Mouse (Mus musculus): ENCODE data around the gene Gm44965. TPM values are rescaled to one million over a fixed set of nuclear protein-coding genes. Genes with fewer than 3 reads are reported as not detected.
A peak's percentile ranks its signal among the peaks of the same experiment; 100 is the strongest.

Gene Gm44965
- polyA plus RNA-seq, 1 experiment from 2014 or later = not detected

DNA sequence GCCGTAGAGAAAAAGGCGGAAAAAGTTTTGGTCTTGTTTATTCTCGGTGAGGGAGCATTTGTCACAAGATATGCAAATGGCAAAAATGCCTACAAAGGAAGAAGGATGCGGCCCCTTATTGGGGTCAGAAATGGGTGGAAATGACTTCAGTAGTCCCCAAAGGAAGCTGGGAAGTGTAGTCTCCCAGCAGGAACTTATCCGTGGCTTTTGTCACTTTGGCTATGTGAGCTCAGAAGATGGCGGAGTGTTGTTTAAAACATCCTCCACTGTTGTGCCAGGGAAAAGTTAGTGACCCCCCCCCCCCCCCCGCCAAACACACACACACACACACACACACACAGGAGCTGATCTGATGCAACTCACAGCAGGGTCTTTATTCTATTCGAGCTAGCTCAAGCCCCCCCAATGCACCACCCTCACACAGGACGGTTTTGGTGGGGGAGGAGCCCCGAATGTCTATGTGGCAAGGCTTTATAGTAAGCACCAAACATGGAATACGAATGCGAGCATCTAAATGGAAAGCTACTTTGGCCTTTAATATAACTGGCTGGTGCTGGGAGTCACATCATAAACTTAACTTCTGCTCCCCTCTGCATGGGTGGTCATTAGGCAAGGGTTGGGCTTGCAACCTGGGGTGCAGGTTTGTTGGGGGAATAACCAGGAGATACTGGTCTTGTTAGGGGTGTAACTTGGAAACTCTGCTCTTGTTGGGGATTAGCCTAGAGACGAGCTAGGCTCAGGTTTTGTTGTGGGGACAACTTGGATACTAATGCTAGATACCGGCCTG lies 38.4 kb upstream of the Gm44965 start:
- Histone ChIP-seq H3K27ac (ENCODE audit: low read length) (peak overlapping the region; percentile 89), H3K4me3 (ENCODE audit: low read depth, low read length) (peak overlapping the region; percentile 58), H3K4me2 (ENCODE audit: low read depth, low read length) (peak overlapping the region; percentile 51), H3K36me3 (ENCODE audit: control insufficient read depth, insufficient read depth) (no peaks in the 10 kb centered on the region), H3K27me3 (ENCODE audit: control insufficient read depth, insufficient read depth, low read depth, low read length) (no peaks in the 10 kb centered on the region), H3K9me3 (replicated peaks; ENCODE audit: control insufficient read depth, low read length) (no peaks in the 10 kb centered on the region), H3K4me1 (ENCODE audit: control insufficient read depth, low read depth, low read length) (no peaks in the 10 kb centered on the region), H3K9ac (ENCODE audit: low read depth, low read length) (peak overlapping the region; percentile 3)
- ATAC-seq (ENCODE audit: low read depth) = peak; percentile 62; the same call in 1 of the 2 replicates
- WGBS (ENCODE audit: insufficient replicate concordance) = 23% methylated on average over 13 of the region's 14 CpGs

GRCm38 (mm10) chr6:48555956-48556355 lies 37.8 kb upstream of the Gm44965 start:
- Histone ChIP-seq H3K36me3 (ENCODE audit: control insufficient read depth, insufficient read depth) (no peaks in the 10 kb centered on the region), H3K4me1 (ENCODE audit: control insufficient read depth, low read depth, low read length) (no peaks in the 10 kb centered on the region), H3K27me3 (ENCODE audit: control insufficient read depth, insufficient read depth, low read depth, low read length) (no peaks in the 10 kb centered on the region), H3K4me3 (ENCODE audit: low read depth, low read length) (no peak overlapping the region), H3K9me3 (replicated peaks; ENCODE audit: control insufficient read depth, low read length) (no peaks in the 10 kb centered on the region), H3K4me2 (ENCODE audit: low read depth, low read length) (no peak overlapping the region), H3K9ac (ENCODE audit: low read depth, low read length) (no peak overlapping the region), H3K27ac (ENCODE audit: low read length) (no peak overlapping the region)
- ATAC-seq (ENCODE audit: low read depth) = no peak
- WGBS (ENCODE audit: insufficient replicate concordance) = 65% methylated on average over 3 of the region's 3 CpGs

DNA sequence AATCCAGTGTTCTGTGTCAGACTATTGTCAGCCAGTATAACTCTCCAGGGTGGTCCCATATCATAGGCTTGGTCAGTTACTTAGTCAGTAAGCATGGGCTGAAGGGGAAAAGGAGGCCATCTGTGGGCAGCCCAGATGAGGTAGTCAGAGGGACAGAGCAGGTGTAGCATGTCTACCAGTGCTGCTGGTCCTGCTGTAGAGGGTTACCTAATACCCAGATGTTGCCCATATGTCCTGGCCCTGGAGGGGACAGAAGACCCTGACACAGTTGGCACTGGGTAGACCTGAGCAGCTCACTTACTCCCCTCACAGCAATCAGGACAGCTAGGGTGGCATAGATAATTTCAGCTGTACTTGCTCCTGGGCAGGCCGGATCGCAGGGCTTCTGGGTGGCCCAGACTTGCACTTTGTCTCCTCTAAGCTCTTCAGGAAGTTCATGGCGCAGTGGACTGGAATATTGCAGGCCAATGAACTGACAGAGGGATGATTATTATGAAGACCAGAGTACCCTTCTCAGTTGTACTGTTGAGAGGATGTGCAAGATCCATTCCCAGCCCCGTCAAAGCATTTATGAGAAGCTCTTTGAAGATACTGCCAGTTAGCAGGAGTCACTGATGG lies 27.9 kb upstream of the Gm44965 start:
- no peaks in the 10 kb centered on the region for H3K27me3 ChIP-seq (ENCODE audit: control insufficient read depth, insufficient read depth, low read depth, low read length)
- no peaks in the 10 kb centered on the region for H3K36me3 ChIP-seq (ENCODE audit: control insufficient read depth, insufficient read depth)
- no peak overlapping the region for H3K4me2 ChIP-seq (ENCODE audit: low read depth, low read length)
- ATAC-seq (ENCODE audit: low read depth) = no peak
- no peaks in the 10 kb centered on the region for H3K9me3 ChIP-seq (replicated peaks; ENCODE audit: control insufficient read depth, low read length)
- no peak overlapping the region for H3K4me3 ChIP-seq (ENCODE audit: low read depth, low read length)
- no peaks in the 10 kb centered on the region; the same call in 1 of the 2 replicates for H3K4me1 ChIP-seq (ENCODE audit: control insufficient read depth, low read depth, low read length)
- no peak overlapping the region for H3K9ac ChIP-seq (ENCODE audit: low read depth, low read length)
- H3K27ac ChIP-seq (ENCODE audit: low read length) = no peak overlapping the region
- 67% methylated on average over 4 of the region's 4 CpGs for WGBS (ENCODE audit: insufficient replicate concordance)

DNA sequence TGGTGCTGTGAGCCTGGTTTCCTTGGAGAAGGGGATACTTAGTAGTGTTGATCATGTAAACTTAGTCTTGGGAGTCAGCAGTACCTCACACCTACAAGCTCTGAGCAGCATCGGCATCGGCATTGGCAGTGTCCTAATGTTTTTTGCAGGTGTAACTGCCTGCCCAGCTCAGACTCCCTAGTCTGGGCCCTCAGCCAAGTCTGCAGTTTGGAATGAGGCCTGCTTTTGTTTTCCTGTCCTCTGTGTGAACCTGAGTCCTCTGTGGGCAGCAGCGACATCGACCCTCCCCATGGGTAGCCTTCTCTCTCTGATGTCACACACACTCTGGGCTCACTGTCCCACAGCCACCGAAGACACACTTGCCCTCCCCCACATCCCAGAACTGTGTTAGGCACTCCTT lies 27.4 kb upstream of the Gm44965 start:
- Histone ChIP-seq H3K27me3 (ENCODE audit: control insufficient read depth, insufficient read depth, low read depth, low read length) (no peaks in the 10 kb centered on the region), H3K36me3 (ENCODE audit: control insufficient read depth, insufficient read depth) (no peaks in the 10 kb centered on the region), H3K4me1 (ENCODE audit: control insufficient read depth, low read depth, low read length) (no peaks in the 10 kb centered on the region; the same call in 1 of the 2 replicates), H3K4me3 (ENCODE audit: low read depth, low read length) (no peak overlapping the region), H3K9ac (ENCODE audit: low read depth, low read length) (no peak overlapping the region), H3K27ac (ENCODE audit: low read length) (no peak overlapping the region), H3K4me2 (ENCODE audit: low read depth, low read length) (no peak overlapping the region), H3K9me3 (replicated peaks; ENCODE audit: control insufficient read depth, low read length) (no peaks in the 10 kb centered on the region)
- 63% methylated on average over 5 of the region's 5 CpGs for WGBS (ENCODE audit: insufficient replicate concordance)
- ATAC-seq (ENCODE audit: low read depth) = peak; percentile 72

DNA sequence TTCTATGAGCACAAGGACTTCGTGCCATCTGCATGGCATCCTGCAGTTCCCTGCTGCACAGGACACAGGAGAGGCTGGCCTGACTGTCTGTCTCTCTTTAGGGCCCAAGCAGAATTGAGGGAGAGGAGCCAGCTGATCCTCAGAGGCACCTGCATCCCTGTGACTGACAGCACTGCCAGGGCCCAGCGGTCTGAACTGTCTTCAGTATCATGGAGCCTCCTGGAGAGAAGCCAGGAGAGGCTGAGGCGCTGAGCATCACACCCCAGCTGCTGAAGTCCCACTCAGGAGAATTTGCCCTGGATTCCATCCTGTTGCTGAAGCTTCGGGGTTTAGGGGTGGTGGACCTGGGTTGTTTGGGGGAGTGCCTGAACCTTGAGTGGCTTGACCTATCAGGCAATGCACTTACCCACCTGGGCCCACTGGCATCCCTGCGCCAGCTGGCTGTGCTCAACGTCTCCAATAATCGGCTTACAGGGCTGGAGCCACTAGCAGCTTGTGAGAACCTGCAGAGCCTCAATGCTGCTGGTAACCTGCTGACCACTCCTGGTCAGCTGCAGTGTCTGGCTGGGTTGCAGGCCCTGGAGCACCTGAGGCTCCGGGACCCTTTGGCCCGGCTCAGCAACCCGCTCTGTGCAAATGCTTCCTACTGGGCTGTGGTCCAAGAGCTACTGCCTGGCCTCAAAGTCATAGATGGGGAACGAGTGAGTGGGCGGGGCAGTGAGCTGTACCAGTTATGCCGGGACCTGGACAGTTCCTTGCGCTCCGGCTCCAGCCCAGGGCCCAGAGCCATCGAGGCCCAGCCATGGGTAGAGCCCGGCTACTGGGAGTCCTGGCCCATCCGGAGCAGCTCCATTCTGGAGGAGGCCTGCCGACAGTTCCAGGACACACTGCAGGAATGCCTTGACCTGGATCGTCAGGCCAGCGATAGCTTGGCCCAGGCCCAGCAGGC lies 25.4 kb upstream of the Gm44965 start:
- peaks cover 5% of the 10 kb centered on the region for H3K4me1 ChIP-seq (ENCODE audit: control insufficient read depth, low read depth, low read length)
- H3K27me3 ChIP-seq (ENCODE audit: control insufficient read depth, insufficient read depth, low read depth, low read length) = no peaks in the 10 kb centered on the region
- no peaks in the 10 kb centered on the region for H3K9me3 ChIP-seq (replicated peaks; ENCODE audit: control insufficient read depth, low read length)
- WGBS (ENCODE audit: insufficient replicate concordance) = 75% methylated on average over 21 of the region's 21 CpGs
- no peak for ATAC-seq (ENCODE audit: low read depth)
- H3K27ac ChIP-seq (ENCODE audit: low read length) = no peak overlapping the region
- H3K4me2 ChIP-seq (ENCODE audit: low read depth, low read length) = no peak overlapping the region
- H3K9ac ChIP-seq (ENCODE audit: low read depth, low read length) = no peak overlapping the region
- H3K36me3 ChIP-seq (ENCODE audit: control insufficient read depth, insufficient read depth) = no peaks in the 10 kb centered on the region
- H3K4me3 ChIP-seq (ENCODE audit: low read depth, low read length) = no peak overlapping the region

- no peak overlapping the region for H3K27ac ChIP-seq (ENCODE audit: low read length)
These were observed 24.5 kb upstream of the Gm44965 start for GRCm38 (mm10) chr6:48569065-48569807.

GRCm38 (mm10) chr6:48572014-48572413 lies 21.7 kb upstream of the Gm44965 start:
- 71% methylated on average over 5 of the region's 5 CpGs for WGBS (ENCODE audit: insufficient replicate concordance)
- H3K4me3 ChIP-seq (ENCODE audit: low read depth, low read length) = no peak overlapping the region
- H3K9me3 ChIP-seq (replicated peaks; ENCODE audit: control insufficient read depth, low read length) = no peaks in the 10 kb centered on the region
- H3K27me3 ChIP-seq (ENCODE audit: control insufficient read depth, insufficient read depth, low read depth, low read length) = no peaks in the 10 kb centered on the region
- no peak overlapping the region for H3K9ac ChIP-seq (ENCODE audit: low read depth, low read length)
- no peak overlapping the region for H3K27ac ChIP-seq (ENCODE audit: low read length)
- peaks cover 6% of the 10 kb centered on the region for H3K4me1 ChIP-seq (ENCODE audit: control insufficient read depth, low read depth, low read length)
- H3K36me3 ChIP-seq (ENCODE audit: control insufficient read depth, insufficient read depth) = no peaks in the 10 kb centered on the region
- peak overlapping the region; percentile 15; the same call in 1 of the 2 replicates for H3K4me2 ChIP-seq (ENCODE audit: low read depth, low read length)
- no peak for ATAC-seq (ENCODE audit: low read depth)

More at GRCm38 (mm10) chr6:48569065-48569807, 24.5 kb upstream of the Gm44965 start:
- peaks cover 6% of the 10 kb centered on the region for H3K4me1 ChIP-seq (ENCODE audit: control insufficient read depth, low read depth, low read length)
- H3K9ac ChIP-seq (ENCODE audit: low read depth, low read length) = no peak overlapping the region
- no peaks in the 10 kb centered on the region for H3K36me3 ChIP-seq (ENCODE audit: control insufficient read depth, insufficient read depth)
- H3K4me2 ChIP-seq (ENCODE audit: low read depth, low read length) = no peak overlapping the region
- no peaks in the 10 kb centered on the region for H3K9me3 ChIP-seq (replicated peaks; ENCODE audit: control insufficient read depth, low read length)
- H3K4me3 ChIP-seq (ENCODE audit: low read depth, low read length) = no peak overlapping the region
- 56% methylated on average over 8 of the region's 8 CpGs for WGBS (ENCODE audit: insufficient replicate concordance)
- ATAC-seq (ENCODE audit: low read depth) = no peak
- H3K27me3 ChIP-seq (ENCODE audit: control insufficient read depth, insufficient read depth, low read depth, low read length) = no peaks in the 10 kb centered on the region

DNA sequence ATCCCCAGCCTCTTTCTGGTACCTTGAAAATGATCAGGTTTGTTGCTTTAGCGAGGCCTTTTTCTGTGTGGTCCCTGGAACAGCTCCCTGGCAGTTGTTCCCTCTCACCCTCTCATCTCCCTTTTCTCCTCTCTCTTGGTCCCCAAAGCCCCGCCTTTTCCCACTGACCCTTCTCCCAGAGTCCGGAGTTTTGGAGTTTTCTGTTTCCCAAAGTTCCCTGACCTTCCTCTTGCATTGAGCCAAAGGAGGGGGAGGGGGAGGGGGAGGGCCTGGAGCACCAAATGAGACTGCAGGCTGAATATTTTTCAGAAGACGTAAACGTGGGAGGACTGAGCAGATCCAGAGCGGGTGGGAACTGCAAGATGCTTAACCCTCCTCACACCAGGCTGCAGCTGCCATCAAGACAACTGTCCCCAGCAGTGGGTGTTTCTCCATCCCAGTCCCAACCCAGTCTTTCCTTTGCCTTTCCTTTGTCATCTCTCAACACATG lies 21.1 kb upstream of the Gm44965 start, which contains the start of gene Rarres2:
Gene Rarres2, minus strand, starts transcription at position 218 of the 490 bp plus-strand sequence.
- Histone ChIP-seq H3K4me3 (ENCODE audit: low read depth, low read length) (no peak within 1 kb of the TSS), H3K9me3 (replicated peaks; ENCODE audit: control insufficient read depth, low read length) (no peaks in the 10 kb centered on the region), H3K27ac (ENCODE audit: low read length) (peak within 1 kb of the TSS; percentile 29; the same call in 1 of the 2 replicates), H3K9ac (ENCODE audit: low read depth, low read length) (no peak within 1 kb of the TSS), H3K36me3 (ENCODE audit: control insufficient read depth, insufficient read depth) (no peaks in the 10 kb centered on the region), H3K27me3 (ENCODE audit: control insufficient read depth, insufficient read depth, low read depth, low read length) (no peaks in the 10 kb centered on the region), H3K4me2 (ENCODE audit: low read depth, low read length) (peak within 1 kb of the TSS; percentile 15; the same call in 1 of the 2 replicates), H3K4me1 (ENCODE audit: control insufficient read depth, low read depth, low read length) (peaks cover 6% of the 10 kb centered on the region)
- ATAC-seq (ENCODE audit: low read depth) = peak; percentile 63
- WGBS (ENCODE audit: insufficient replicate concordance) = 42% methylated on average over 6 of the region's 6 CpGs

Data from liver, embryonic 16.5 days (tissue).